Mouse (Mus musculus) 3134 (cell line): ENCODE results near the gene Gripap1.
"Not testable (repeated sequence)": the region's sequence is repeated elsewhere in the genome, so short reads cannot be mapped to it uniquely, and the experiment has no call there.

Source experiments
- DNase-seq: peaks from one replicate; pipeline ENCODE4 v3.0.0-alpha.2; 2011; ENCODE audit warnings: low spot score; ENCODE audit not compliant: insufficient read length; ENCODE audit errors: extremely low read depth

The Gripap1 gene

DNA sequence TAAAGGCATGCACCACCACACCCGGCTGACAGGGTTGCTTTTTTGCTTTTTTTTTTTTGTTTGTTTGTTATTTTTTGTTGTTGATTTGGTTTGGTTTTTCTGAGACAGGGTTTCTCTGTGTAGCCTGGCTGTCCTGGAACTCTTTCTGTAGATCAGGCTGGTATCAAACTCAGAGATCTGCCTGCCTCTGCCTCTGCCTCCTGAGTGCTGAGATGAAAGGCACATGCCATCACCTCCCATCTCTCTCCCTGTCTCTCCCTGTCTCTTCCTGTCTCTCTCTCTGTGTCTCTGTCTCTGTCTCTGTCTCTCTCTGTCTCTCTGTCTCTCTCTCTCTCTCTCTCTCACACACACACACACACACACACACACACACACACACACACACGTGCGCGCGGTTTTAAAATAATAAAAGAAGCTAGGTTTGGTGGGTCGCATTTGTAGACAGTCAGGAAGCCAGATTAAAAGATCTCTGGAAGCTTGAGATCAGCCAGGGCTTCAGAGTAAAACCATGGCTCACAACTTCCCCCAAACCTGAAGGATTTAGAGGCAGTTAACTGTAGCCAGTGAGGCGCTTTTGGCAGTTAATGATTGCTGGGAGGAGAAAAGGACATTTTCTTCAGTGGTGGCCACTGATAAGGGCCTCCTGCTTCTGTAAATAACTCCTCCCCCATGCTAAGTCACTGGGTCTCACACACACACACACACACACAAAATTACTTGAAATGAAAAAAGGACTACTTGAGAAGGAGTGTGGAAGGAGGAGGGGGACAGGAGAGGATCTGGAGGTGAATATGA is 10.9 kb upstream of the Gripap1 start:
- DNase-seq, result no peak

DNA sequence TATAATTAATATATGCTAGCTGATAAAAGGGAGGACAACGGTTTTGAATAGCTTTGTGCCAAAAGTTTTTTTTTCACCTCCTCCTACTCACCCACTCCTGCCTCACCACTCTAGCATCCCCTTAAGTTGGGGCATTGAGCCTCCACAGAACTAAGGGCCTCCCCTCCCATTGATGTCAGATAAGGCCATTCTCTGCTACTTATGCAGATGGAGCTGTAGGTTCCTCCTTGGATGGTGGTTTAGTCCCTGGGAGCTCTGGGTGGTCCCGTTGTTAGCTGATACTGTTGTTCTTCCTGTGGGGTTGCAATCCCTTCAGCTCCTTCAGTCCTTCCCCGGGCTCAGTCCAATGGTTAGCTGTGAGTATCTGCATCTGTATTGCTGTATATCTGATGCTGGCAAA is 10.3 kb upstream of the Gripap1 start:
- no peak for DNase-seq

DNA sequence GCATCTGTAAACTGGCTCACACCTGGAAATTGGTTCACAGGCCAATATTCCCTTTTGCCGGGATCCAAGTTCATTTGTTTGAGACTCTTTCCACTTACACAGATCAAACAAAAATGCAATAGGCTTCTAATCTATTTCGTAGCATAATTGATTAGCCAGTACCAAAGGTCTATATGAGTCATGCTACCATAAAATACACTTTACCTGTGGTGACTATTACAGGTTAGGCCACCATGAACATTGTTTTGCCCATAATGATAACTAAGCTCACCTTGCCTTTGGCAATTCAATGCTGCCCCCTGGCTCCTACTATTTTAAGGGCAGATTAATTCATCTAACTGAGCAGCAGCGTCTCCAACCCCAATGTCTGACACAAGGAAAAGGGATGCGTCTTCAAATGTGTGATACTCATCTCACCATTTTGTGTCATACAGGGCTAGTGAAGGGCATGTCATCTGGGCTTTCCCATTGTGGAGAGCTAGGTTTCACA is 6.9 kb upstream of the Gripap1 start:
- no peak for DNase-seq

DNA sequence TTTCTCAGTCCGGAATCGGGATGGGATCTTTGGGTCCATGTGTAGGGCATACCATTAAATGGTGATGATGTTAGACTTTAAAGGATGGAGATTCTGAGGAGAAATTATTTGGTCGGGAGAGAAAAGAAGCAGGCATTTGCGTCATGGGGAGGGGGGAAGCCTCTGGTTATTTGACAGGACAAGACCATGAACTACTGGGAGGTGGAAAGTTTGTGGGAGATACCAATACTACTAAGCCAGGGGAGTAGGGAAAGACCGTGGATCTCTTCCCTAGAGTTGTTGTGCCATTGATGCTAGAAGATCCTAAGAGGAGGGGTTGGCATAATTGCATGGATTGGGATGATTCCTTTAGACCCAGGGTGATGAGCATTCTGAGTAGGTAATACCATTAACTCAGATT is 744 bp downstream of the Gripap1 start:
- DNase-seq, result no peak

DNA sequence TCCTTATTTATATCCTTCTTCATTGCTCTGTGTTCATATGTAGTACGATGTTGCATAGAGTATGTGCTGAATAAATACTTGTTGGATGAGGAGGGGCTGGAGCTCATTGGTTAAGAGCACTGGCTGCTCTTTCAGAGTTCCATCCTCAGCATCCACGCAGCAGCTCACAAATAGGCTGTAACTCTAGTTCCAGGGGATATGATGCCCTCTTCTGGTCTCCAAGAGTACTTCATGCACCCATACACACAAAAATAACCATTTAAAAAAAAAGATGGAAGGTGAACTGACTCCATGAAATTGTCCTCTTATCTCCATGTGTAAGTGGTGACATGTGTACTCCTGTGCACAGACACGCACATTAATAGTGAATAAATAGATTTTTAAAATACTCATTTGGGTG is 3.8 kb downstream of the Gripap1 start:
- no peak for DNase-seq

DNA sequence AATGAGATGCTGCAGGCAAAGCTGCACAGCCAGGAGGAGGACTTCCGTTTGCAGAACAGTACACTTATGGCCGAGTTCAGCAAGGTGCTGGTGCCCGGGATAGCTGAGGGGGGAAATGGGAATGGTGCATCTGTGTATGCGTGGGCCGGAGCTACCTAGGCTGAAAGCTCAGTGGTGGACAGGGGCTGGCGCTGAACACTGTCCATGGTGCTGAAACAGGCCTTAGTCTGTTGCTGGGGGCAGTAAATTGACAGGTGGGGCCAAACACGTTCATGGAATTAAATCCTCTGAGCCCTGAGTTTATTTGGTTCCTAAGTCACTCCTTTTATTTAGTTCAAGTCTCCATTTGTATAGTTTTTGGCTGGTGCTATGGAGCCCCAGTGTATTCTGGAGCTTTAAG is 5.5 kb downstream of the Gripap1 start:
- DNase-seq, result no peak

DNA sequence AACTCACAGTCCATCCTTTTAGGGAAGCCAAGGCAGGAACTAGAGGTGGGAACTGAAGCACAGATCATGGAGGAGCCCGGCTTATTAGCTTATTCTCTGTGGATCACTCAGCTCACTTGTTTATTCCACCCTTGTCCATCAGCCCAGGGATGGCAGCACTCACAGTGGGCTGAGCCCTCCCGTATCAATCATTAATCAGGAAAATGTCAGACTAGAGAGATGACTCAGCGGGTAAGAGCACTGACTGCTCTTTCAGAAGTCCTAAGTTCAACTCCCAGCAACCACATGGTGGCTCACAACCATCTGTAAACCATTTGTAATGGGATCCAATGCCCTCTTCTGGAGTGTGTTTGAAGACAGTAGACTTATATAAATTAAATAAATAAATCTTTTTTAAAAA is 7.8 kb downstream of the Gripap1 start:
- DNase-seq, result no peak

DNA sequence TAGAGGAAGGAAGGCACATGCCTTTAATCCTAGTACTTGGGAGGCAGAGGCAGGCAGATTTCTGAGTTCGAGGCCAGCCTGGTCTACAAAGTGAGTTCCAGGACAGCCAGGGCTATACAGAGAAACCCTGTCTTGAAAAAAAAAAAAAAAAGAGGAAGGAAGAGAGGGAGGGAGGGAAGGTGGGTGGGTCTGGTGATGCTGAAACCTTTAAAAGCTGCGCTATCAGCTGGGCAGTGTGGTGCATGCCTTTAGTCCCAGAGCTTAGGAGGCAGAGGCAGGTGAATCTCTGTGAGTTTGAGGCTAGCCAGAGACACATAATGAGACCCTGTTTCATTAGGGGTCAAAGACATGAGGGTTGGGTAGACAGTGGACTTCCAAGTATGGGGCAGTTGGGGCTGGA is 12.6 kb downstream of the Gripap1 start:
- DNase-seq, result not testable (repeated sequence)

DNA sequence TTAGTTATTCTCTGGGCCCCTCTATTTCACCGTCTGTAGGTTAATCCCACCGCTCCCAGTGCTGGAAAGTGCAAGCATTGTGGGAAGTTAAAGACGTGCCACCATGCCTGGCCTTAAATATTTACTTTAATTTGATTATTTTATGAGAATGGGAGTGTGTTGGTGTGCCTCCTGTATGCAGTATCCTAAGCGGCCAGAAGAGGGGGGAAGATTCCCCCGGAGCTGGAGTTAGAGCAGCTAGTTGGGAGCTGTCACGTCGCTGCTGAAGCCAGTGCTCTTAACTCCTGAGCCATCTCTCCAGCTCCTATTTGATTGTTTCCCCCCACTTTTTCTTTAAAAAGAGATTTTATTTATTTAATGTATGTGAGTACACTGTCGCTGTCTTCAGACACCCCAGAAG is 25.5 kb downstream of the Gripap1 start:
- not testable (repeated sequence) for DNase-seq

DNA sequence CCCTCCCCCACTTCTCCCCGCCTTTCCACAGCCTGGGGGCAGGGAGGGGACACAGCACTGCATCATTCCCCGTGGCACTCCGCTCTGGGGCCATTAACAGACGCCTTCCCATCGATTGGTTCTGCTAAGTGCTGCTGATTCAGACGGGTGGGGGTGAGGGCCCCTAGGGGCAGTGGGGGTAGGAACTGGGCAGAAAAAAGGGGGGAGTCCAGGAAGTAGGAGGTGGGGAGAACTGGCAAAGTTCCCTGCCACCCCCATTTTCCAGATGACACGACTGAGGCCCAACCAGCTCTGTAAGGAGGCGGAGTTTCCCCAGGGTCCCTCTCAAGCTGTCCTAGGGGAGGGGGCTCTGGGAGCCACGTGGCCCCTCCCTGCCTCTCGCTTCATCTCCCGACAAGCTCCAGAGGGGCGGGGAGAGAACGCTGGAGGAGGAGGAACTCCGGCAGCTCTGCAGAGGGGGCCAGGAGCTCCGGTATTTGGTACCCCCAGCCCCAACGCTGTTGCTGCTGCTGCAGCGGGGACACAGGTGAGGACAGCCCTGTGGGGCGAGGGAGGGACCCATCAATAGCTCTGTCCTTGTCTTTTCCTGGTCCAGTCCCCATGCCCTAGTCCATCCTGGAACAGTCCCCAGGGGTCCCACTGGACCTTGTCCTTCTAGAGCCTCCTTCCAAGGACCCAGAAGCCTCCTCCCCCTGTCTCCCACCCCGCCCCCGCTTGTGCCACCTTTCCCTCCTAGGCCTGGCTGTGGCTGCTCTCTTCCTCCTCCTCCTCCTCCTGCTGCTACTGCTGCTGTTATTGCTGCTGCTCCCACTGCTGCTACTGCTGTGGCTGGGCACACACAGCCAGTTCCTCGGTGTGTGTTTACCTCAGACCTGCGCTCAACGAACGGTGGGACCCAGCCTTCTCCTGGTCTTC is 32.6 kb downstream of the Gripap1 start, which contains the start of gene Kcnd1:
Kcnd1 (plus strand) TSS at position 425 of the 915 bp plus-strand sequence.
- no peak for DNase-seq

DNA sequence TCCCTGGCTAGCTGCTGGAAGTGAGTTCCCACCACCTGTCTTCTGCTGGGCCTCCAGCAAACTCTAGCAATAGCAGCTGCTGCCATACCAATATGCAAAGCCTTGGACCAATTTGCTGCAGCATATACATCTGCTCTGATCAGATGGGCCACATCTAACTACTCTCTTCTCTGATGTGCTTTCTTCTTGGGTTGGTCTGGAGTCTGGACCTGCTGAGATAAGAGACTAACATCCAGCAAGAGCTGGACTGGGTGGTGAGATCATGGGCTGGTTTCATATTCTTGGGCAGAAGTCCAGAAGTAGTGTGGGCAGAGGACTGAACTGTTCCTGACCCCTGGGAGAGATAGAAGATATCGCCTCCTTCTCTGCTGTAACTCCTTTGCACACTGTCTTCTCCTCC is 47.6 kb downstream of the Gripap1 start:
- no peak for DNase-seq

DNA sequence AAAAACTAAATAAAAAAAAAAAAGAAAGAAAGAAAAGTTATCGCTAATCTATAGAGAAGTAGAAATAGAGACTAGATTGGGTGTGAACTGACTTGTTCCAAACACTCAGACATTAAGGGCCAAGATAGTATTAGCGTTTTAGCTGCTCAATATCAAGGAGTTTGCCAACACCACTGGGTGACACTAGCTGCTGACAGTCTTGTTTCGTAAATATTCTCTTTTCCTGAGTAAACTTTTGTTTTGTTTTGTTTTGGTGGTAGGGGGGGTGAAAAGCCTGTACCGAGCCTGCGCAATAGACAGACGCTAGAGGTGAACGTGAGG is 51.2 kb downstream of the Gripap1 start:
- DNase-seq, result no peak

DNA sequence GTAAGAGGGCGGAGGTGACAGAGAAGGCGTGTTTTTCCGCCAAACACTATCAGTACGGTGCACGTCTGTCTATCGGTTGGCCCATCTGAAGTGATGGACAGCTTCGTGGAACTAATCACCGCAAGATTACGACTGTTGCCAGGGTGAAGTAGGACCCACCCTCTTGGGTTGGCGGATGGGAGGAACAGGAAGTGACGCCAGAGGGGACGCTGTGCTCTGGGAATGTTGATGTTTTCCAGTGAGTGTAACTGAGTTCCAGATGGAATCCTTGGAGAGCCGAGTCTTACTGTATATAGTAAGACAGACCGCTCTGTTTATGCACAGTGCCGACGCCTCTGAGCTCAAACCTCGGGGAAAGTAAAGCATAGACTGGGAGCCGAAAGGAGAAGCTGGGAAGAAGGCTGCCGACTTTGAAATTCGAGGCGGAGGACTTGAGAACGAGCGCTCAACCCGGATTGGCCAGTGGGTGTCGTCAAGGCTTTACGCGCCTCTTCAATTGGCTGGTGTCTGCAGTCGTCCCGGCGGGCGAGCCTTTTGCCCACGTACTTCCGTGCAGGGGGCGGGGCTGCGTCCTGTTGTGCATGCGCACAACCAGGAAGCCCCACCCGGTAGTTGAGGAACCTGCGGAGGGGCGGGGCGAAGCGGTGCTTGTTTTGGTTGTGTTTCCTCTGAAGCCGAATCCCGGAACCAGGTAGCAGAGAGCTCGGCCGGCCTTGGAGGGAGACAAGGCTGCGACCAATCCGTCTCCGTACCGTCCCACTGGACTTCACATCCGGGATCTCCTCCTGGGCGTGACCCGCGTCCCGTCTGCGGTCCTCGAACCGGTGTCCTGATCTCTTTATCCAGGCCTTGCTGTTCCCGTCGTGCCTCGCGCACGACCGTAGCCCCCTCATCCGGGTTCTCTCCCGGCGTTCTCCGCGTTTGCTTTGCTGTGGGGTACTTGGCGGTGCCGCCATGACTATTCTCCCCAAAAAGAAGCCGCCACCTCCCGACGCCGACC is 51.9 kb downstream of the Gripap1 start, which contains the start of gene Otud5:
Otud5 (plus strand) TSS at position 202 of the 1,000 bp plus-strand sequence.
- peak; percentile 96 for DNase-seq

DNA sequence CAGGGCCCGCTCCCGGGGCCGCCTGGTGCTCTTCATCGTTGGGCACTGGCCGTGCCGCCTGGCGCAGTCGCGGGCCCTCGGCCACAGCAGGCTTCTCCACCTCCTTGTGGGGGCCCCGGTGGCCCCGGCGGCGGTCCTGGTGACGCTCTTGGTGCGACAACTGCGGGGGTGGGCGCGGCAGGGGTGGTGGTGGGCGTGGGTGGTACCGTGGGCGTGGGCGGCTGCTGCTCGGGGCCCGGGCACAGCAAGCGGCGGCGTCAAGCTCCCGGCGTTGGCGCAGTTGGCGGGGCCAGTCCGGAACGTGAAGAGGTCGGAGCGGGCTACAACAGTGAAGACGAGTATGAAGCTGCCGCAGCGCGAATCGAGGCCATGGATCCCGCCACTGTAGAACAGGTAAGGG is 52.8 kb downstream of the Gripap1 start:
- peak; percentile 21 for DNase-seq

DNA sequence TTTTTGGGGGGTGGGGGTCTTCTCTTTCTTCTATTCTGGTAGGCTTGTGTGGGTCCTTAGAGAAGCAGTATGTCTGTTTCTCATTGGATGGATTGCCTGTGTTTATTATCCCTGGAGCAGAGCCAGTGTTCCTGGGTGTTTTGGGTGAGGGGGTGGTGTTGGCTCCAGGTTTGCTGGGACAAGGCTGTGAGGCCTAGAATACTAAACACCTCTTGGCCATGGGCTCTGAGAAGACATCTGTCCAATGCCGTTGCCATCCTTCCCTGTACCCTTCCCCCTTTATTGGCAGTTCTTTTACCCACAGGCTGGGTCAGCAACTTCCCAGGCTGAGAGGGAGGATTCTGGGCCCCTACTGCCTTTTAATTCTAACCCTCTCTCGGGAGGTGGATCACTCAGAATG is 58.3 kb downstream of the Gripap1 start:
- DNase-seq, result no peak

DNA sequence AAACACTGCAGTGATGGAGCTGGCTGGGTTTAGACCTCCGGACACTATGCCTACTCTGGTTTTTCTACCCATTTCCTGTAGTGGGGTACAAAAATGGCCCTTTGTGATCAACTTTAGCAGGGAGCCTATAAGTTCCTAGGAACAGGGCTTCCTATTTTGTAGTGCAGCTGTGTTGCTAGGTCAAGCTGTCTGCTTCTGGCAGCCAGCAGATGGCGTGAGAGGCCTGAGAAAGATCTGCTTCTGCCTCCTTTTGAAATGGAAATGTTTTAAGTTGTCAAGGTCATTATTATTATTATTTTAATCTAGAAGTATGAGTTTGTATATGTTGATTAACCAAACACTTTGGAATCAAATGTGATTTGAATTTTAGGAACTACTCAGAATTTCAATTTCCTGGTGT is 65.0 kb downstream of the Gripap1 start:
- DNase-seq, result no peak

DNA sequence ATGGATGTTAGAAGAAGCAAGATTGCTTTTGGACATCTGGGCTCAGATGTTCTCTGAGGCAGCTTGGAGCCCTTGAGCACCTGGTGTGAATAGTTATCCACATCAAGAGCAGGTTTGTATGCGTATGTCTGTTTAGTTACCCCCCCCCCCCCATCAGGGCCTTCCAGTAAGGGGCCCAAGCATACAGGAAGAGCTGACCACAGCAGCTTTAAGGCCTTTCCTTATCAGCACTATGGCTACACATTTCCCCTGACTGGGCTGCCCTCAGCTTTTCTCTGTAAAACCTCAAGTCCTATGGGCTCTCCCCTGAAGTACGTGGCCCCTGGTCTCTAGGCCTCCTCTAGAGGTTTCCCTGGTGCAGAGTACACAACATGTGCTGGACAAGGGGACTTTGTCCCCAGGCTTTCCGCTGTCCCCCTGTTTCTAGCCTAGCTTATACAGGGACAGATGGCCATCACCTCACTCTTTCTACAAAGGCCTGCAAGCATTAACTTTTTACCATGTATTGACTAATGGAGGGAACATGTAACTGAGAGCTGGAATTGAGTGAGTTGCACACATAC is 69.7 kb downstream of the Gripap1 start:
- no peak for DNase-seq

DNA sequence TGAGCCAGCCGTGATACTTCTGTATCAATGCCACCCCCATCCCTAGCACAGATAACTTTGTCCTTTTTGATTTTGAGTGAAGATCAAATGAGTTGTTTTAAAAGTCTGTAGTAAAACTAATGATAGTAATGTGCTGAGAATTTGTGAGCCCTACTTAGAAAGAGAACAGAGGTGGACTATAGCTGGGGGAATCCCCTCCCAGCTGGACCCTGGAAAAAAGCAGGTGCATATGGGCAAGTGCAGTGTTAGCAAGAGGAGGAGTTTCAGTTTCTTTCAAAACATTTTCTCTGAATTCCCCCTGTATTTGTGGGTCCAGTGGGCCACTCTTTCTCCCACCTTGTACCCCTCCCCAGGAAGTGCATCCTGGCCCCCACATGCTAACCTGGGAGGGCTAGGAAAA is 73.6 kb downstream of the Gripap1 start:
- DNase-seq, result no peak

DNA sequence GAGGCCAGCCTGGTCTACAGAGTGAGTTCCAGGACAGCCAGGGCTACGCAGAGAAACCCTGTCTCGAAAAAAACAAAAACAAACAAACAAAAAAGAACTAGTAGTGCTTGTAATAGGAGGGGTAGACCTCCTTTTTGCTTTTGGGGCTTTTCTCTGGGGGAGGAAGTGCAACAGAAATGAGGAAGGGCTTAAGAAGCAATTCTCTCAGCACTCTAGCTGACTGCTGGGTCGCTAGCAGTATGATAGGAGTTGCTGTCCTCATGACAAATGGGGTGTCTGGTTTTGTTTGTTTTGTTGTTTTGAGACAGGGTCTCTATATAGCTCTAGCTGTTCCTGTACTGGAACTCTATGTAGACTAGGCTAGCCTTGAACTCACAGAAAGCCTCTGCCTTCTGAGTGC is 75.0 kb downstream of the Gripap1 start:
- DNase-seq, result no peak

DNA sequence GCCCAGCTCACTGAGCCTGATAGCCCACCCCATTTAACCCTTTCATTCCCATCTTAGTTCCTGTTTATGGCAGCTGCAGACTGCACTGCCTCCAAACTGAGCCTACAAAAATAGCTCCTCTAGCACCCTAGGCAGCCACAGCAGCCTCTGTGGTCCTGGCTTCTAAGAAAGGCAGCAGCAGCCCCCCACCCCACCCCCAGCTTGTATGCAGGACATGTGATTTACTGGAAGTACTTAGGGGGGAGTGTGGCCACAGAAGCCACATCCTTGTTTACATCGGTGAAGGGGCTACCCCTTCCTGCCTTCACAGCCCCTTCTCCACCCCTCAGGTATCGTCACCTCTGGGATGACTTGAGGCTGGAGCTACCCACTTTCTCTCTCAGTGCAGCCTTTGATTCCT is 75.8 kb downstream of the Gripap1 start:
- DNase-seq, result no peak
